Mouse (Mus musculus): ENCODE measurements at regions not wholly inside any gene's neighbourhood (a gene's known extent, or its start where the extent isn't known, plus 50 kb on each side); places are given as distances from the start of the nearest gene placed in this dataset.

- Histone ChIP-seq H3K9me3 (ENCODE audit: control insufficient read depth, low read length) (no peaks in the 10 kb centered on the region), H3K27ac (replicated peaks in 1 of 2; ENCODE audit: control insufficient read depth in 1 of 2, insufficient read depth in 1 of 2, low read depth in 2 of 2, low read length in 2 of 2) (no peak overlapping the region), H3K4me1 (ENCODE audit: control insufficient read depth in 2 of 2, insufficient read depth in 2 of 2, low read length in 2 of 2) (peaks cover 0 to 2% of the 10 kb centered on the region in 2 experiments; a peak in 1 of 4 replicates), H3K9ac (ENCODE audit: low read length) (no peak overlapping the region), H3K27me3 (ENCODE audit: control insufficient read depth, insufficient read depth, low read length) (no peaks in the 10 kb centered on the region), H3K36me3 (ENCODE audit: control insufficient read depth, insufficient read depth, low read length) (no peaks in the 10 kb centered on the region), H3K4me3 (ENCODE audit: control insufficient read depth in 1 of 2, insufficient read depth in 1 of 2, low read depth in 1 of 2, low read length in 2 of 2) (no peak overlapping the region), H3K4me2 (ENCODE audit: low read length) (no peak overlapping the region)
- WGBS, result 83% methylated on average over 5 of the region's 5 CpGs
- ATAC-seq (ENCODE audit: insufficient number of reproducible peaks, insufficient read depth, low FRiP score, low read depth), result no peak
Observed at GRCm38 (mm10) chr10:21696671-21697070, 103.7 kb downstream of the 1700020N01Rik start.

DNA sequence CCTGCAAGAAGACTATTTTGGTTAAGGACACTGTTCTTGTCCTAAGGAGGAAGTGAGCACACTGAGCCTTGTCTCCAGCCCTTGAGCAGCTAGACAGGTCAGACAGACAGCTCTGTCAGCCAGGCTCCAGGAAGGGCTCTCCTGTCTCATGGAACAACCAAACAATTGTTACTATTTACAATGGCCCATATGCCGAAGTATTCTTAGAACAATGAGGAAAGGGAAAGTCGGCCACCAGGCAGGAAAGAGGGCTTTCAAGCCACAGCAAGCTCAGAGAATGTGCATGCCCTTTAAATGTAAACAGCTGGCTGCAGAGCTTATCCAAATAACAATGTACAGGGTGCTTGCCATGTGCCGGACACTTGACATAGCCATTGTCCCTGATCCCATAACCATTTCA, 108.6 kb downstream of the 1700020N01Rik start:
- H3K9me3 ChIP-seq (ENCODE audit: control insufficient read depth, low read length), result no peaks in the 10 kb centered on the region
- no peak overlapping the region for H3K9ac ChIP-seq (ENCODE audit: low read length)
- H3K4me3 ChIP-seq (ENCODE audit: control insufficient read depth in 1 of 2, insufficient read depth in 1 of 2, low read depth in 1 of 2, low read length in 2 of 2), result no peak overlapping the region
- no peaks in the 10 kb centered on the region for H3K36me3 ChIP-seq (ENCODE audit: control insufficient read depth, insufficient read depth, low read length)
- no peak overlapping the region for H3K4me2 ChIP-seq (ENCODE audit: low read length)
- peak overlapping the region in 1 of 2 experiments; percentile 14; a peak in 1 of 4 replicates for H3K27ac ChIP-seq (replicated peaks in 1 of 2; ENCODE audit: control insufficient read depth in 1 of 2, insufficient read depth in 1 of 2, low read depth in 2 of 2, low read length in 2 of 2)
- 23% methylated on average over 3 of the region's 3 CpGs for WGBS
- peaks cover 0 to 2% of the 10 kb centered on the region in 2 experiments; a peak in 1 of 4 replicates for H3K4me1 ChIP-seq (ENCODE audit: control insufficient read depth in 2 of 2, insufficient read depth in 2 of 2, low read length in 2 of 2)
- no peaks in the 10 kb centered on the region for H3K27me3 ChIP-seq (ENCODE audit: control insufficient read depth, insufficient read depth, low read length)
- ATAC-seq (ENCODE audit: insufficient number of reproducible peaks, insufficient read depth, low FRiP score, low read depth), result 0 out of 2 replicates have a peak, but pooled peaks have one; percentile 31

DNA sequence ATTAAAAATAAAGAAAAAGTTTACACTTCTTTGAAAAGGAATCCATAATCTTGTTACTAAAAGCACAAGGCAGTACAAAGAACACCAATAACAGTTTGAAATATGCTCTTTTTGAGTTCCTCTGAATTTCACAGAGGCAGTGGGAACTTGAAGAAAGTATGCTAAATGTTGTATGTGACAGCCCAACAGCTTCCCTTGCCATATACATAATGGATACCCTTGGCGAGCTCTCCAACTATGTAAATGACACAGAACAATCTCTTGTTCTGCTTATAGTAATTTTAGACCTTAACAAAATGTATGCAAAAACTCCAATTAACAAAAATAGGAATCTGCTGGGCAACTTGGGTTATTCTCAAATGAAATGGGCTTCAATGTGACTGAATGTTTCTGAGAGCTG, 109.2 kb downstream of the 1700020N01Rik start:
- H3K27me3 ChIP-seq (ENCODE audit: control insufficient read depth, insufficient read depth, low read length), result no peaks in the 10 kb centered on the region
- peaks cover 0 to 2% of the 10 kb centered on the region in 2 experiments; a peak in 1 of 4 replicates for H3K4me1 ChIP-seq (ENCODE audit: control insufficient read depth in 2 of 2, insufficient read depth in 2 of 2, low read length in 2 of 2)
- H3K9me3 ChIP-seq (ENCODE audit: control insufficient read depth, low read length), result no peaks in the 10 kb centered on the region
- no peak for ATAC-seq (ENCODE audit: insufficient number of reproducible peaks, insufficient read depth, low FRiP score, low read depth)
- 53% methylated on average over 1 of the region's 1 CpGs for WGBS
- no peak overlapping the region for H3K4me3 ChIP-seq (ENCODE audit: control insufficient read depth in 1 of 2, insufficient read depth in 1 of 2, low read depth in 1 of 2, low read length in 2 of 2)
- H3K36me3 ChIP-seq (ENCODE audit: control insufficient read depth, insufficient read depth, low read length), result no peaks in the 10 kb centered on the region
- 0 out of 4 replicates have a peak overlapping the region, but pooled peaks of 1 of the 2 experiments have one; percentile 14 for H3K27ac ChIP-seq (replicated peaks in 1 of 2; ENCODE audit: control insufficient read depth in 1 of 2, insufficient read depth in 1 of 2, low read depth in 2 of 2, low read length in 2 of 2)
- H3K9ac ChIP-seq (ENCODE audit: low read length), result no peak overlapping the region
- H3K4me2 ChIP-seq (ENCODE audit: low read length), result no peak overlapping the region

GRCm38 (mm10) chr10:21711866-21712265, 118.9 kb downstream of the 1700020N01Rik start:
- Histone ChIP-seq H3K27me3 (ENCODE audit: control insufficient read depth, insufficient read depth, low read length) (no peaks in the 10 kb centered on the region), H3K4me2 (ENCODE audit: low read length) (no peak overlapping the region), H3K4me3 (ENCODE audit: control insufficient read depth in 1 of 2, insufficient read depth in 1 of 2, low read depth in 1 of 2, low read length in 2 of 2) (no peak overlapping the region), H3K36me3 (ENCODE audit: control insufficient read depth, insufficient read depth, low read length) (no peaks in the 10 kb centered on the region), H3K4me1 (ENCODE audit: control insufficient read depth in 2 of 2, insufficient read depth in 2 of 2, low read length in 2 of 2) (no peaks in the 10 kb centered on the region), H3K27ac (replicated peaks in 1 of 2; ENCODE audit: control insufficient read depth in 1 of 2, insufficient read depth in 1 of 2, low read depth in 2 of 2, low read length in 2 of 2) (no peak overlapping the region), H3K9me3 (ENCODE audit: control insufficient read depth, low read length) (no peaks in the 10 kb centered on the region), H3K9ac (ENCODE audit: low read length) (no peak overlapping the region)
- no peak for ATAC-seq (ENCODE audit: insufficient number of reproducible peaks, insufficient read depth, low FRiP score, low read depth)
- 80% methylated on average over 7 of the region's 7 CpGs for WGBS

GRCm38 (mm10) chr10:21712828-21713227, 119.9 kb downstream of the 1700020N01Rik start:
- Histone ChIP-seq H3K4me3 (ENCODE audit: control insufficient read depth in 1 of 2, insufficient read depth in 1 of 2, low read depth in 1 of 2, low read length in 2 of 2) (no peak overlapping the region), H3K27me3 (ENCODE audit: control insufficient read depth, insufficient read depth, low read length) (no peaks in the 10 kb centered on the region), H3K27ac (replicated peaks in 1 of 2; ENCODE audit: control insufficient read depth in 1 of 2, insufficient read depth in 1 of 2, low read depth in 2 of 2, low read length in 2 of 2) (no peak overlapping the region), H3K9ac (ENCODE audit: low read length) (no peak overlapping the region), H3K4me1 (ENCODE audit: control insufficient read depth in 2 of 2, insufficient read depth in 2 of 2, low read length in 2 of 2) (no peaks in the 10 kb centered on the region), H3K9me3 (ENCODE audit: control insufficient read depth, low read length) (no peaks in the 10 kb centered on the region), H3K36me3 (ENCODE audit: control insufficient read depth, insufficient read depth, low read length) (no peaks in the 10 kb centered on the region), H3K4me2 (ENCODE audit: low read length) (no peak overlapping the region)
- ATAC-seq (ENCODE audit: insufficient number of reproducible peaks, insufficient read depth, low FRiP score, low read depth), result no peak
- 64% methylated on average over 3 of the region's 3 CpGs for WGBS

GRCm38 (mm10) chr10:21715436-21715835, 122.5 kb downstream of the 1700020N01Rik start:
- no peaks in the 10 kb centered on the region for H3K9me3 ChIP-seq (ENCODE audit: control insufficient read depth, low read length)
- no peak overlapping the region for H3K4me3 ChIP-seq (ENCODE audit: control insufficient read depth in 1 of 2, insufficient read depth in 1 of 2, low read depth in 1 of 2, low read length in 2 of 2)
- H3K36me3 ChIP-seq (ENCODE audit: control insufficient read depth, insufficient read depth, low read length), result no peaks in the 10 kb centered on the region
- H3K4me2 ChIP-seq (ENCODE audit: low read length), result no peak overlapping the region
- H3K27me3 ChIP-seq (ENCODE audit: control insufficient read depth, insufficient read depth, low read length), result no peaks in the 10 kb centered on the region
- no peak overlapping the region for H3K27ac ChIP-seq (replicated peaks in 1 of 2; ENCODE audit: control insufficient read depth in 1 of 2, insufficient read depth in 1 of 2, low read depth in 2 of 2, low read length in 2 of 2)
- H3K4me1 ChIP-seq (ENCODE audit: control insufficient read depth in 2 of 2, insufficient read depth in 2 of 2, low read length in 2 of 2), result no peaks in the 10 kb centered on the region
- ATAC-seq (ENCODE audit: insufficient number of reproducible peaks, insufficient read depth, low FRiP score, low read depth), result no peak
- WGBS, result 81% methylated on average over 3 of the region's 3 CpGs
- H3K9ac ChIP-seq (ENCODE audit: low read length), result no peak overlapping the region

DNA sequence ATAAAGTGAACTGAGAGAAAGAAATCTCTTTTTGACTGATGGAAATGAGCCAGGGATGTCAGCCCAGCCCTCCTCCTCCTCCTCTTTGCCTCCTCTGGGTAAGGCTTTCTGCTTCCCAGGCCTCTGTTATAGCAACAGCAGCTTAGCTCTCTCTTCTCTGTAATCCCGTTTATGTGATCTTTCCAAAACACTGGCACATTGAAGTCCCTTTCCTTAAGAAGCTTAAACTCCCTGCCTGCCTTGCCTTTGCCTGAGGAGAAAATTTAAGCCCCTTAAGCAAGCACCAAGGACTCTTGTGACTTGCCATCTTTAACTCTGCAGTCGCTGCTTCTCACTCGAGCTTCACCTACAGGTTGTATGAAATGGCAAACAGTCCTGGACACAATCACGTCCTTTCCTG, 125.2 kb downstream of the 1700020N01Rik start:
- 62% methylated on average over 4 of the region's 4 CpGs for WGBS
- Histone ChIP-seq H3K27ac (replicated peaks in 1 of 2; ENCODE audit: control insufficient read depth in 1 of 2, insufficient read depth in 1 of 2, low read depth in 2 of 2, low read length in 2 of 2) (no peak overlapping the region), H3K9ac (ENCODE audit: low read length) (no peak overlapping the region)

GRCm38 (mm10) chr10:21724351-21724750, 131.4 kb downstream of the 1700020N01Rik start:
- Histone ChIP-seq H3K4me1 (ENCODE audit: control insufficient read depth in 2 of 2, insufficient read depth in 2 of 2, low read length in 2 of 2) (peaks cover 3 to 6% of the 10 kb centered on the region in 2 experiments; a peak in 3 of 4 replicates), H3K36me3 (ENCODE audit: control insufficient read depth, insufficient read depth, low read length) (no peaks in the 10 kb centered on the region), H3K27me3 (ENCODE audit: control insufficient read depth, insufficient read depth, low read length) (no peaks in the 10 kb centered on the region), H3K4me2 (ENCODE audit: low read length) (no peak overlapping the region), H3K9me3 (ENCODE audit: control insufficient read depth, low read length) (no peaks in the 10 kb centered on the region), H3K9ac (ENCODE audit: low read length) (no peak overlapping the region), H3K27ac (replicated peaks in 1 of 2; ENCODE audit: control insufficient read depth in 1 of 2, insufficient read depth in 1 of 2, low read depth in 2 of 2, low read length in 2 of 2) (no peak overlapping the region), H3K4me3 (ENCODE audit: control insufficient read depth in 1 of 2, insufficient read depth in 1 of 2, low read depth in 1 of 2, low read length in 2 of 2) (no peak overlapping the region)
- 0 out of 2 replicates have a peak, but pooled peaks have one; percentile 26 for ATAC-seq (ENCODE audit: insufficient number of reproducible peaks, insufficient read depth, low FRiP score, low read depth)
- WGBS, result 75% methylated on average over 3 of the region's 3 CpGs

More for the DNA sequence above, 125.2 kb downstream of the 1700020N01Rik start:
- H3K4me3 ChIP-seq (ENCODE audit: control insufficient read depth in 1 of 2, insufficient read depth in 1 of 2, low read depth in 1 of 2, low read length in 2 of 2), result no peak overlapping the region
- ATAC-seq (ENCODE audit: insufficient number of reproducible peaks, insufficient read depth, low FRiP score, low read depth), result no peak
- H3K36me3 ChIP-seq (ENCODE audit: control insufficient read depth, insufficient read depth, low read length), result no peaks in the 10 kb centered on the region
- no peaks in the 10 kb centered on the region for H3K27me3 ChIP-seq (ENCODE audit: control insufficient read depth, insufficient read depth, low read length)
- H3K9me3 ChIP-seq (ENCODE audit: control insufficient read depth, low read length), result no peaks in the 10 kb centered on the region
- H3K4me2 ChIP-seq (ENCODE audit: low read length), result no peak overlapping the region
- no peaks in the 10 kb centered on the region for H3K4me1 ChIP-seq (ENCODE audit: control insufficient read depth in 2 of 2, insufficient read depth in 2 of 2, low read length in 2 of 2)
